Mouse (Mus musculus) ES-Bruce4 (cell line): ENCODE data around the gene Cers5.

Experiments used
- EP300 ChIP-seq: IDR thresholded peaks from 2 replicates; pipeline ENCODE4 v1.6.1; 2011; ENCODE audit warnings: low read depth, low read length; ENCODE audit not compliant: insufficient read depth
- POLR2A ChIP-seq: IDR thresholded peaks from one replicate; pipeline ENCODE4 v1.8.1; 2011; ENCODE audit warnings: low read length; ENCODE audit not compliant: insufficient read depth

DNA sequence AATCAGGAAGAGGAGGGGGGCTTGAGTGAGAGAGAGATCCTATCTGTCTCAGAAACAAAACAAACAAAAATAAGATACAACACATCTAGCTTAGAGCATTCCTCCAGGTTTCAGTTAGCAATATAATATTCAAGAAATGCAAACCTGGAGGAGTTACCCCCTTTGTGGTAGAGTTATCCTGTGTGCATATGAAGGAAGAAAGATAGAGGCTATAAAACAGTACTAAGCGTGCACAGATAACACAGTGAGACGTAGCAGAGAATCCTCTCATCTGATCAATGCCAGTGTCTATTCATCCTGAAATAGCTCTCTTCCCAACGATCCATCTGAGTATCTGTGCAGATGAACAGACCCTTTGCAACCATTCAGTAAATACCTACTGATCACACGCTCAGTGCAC, 5.2 kb downstream of the Cers5 start:
- TF ChIP-seq EP300 (no peak), POLR2A (no peak)
